Mouse (Mus musculus) urinary bladder, postnatal 0 days (tissue): ENCODE measurements around the gene Gm9195. TPM values are rescaled to one million over a fixed set of nuclear protein-coding genes. Genes with fewer than 3 reads are reported as not detected.

Experiments
- polyA plus RNA-seq: library from polyadenylated mRNA; unstranded; fragments of >200 nt; fragmentation: Nextera tagmentation; extraction: Ambion mirVana; gene quantifications from 2 replicates; pipeline ENCODE4 v1.2.1, GENCODE M21; 2015

Gm9195 gene
- 0.01 TPM in 1 of 2 replicates, not detected in the other for polyA plus RNA-seq

GRCm38 (mm10) chr14:72491738-72492137 is at the start of gene Gm9195:
TSS of gene Gm9195 (minus strand) at chr14:72491838.

Other genes with a start within 250 kb of the Gm9195 start
- 14.7 and 23.7 TPM in 2 replicates for gene Fndc3a, start 218.2 kb upstream of the Gm9195 start, polyA plus RNA-seq